Mouse (Mus musculus) spleen, postnatal 14 days (tissue): ENCODE results near the gene 9430015G10Rik.

Source experiments
- DNase-seq, 2 experiments: peaks; one replicate each; pipeline ENCODE4 v3.0.0; 2021 to 2022; ENCODE audit warnings: low spot score in 2 of 2

Gene 9430015G10Rik

DNA sequence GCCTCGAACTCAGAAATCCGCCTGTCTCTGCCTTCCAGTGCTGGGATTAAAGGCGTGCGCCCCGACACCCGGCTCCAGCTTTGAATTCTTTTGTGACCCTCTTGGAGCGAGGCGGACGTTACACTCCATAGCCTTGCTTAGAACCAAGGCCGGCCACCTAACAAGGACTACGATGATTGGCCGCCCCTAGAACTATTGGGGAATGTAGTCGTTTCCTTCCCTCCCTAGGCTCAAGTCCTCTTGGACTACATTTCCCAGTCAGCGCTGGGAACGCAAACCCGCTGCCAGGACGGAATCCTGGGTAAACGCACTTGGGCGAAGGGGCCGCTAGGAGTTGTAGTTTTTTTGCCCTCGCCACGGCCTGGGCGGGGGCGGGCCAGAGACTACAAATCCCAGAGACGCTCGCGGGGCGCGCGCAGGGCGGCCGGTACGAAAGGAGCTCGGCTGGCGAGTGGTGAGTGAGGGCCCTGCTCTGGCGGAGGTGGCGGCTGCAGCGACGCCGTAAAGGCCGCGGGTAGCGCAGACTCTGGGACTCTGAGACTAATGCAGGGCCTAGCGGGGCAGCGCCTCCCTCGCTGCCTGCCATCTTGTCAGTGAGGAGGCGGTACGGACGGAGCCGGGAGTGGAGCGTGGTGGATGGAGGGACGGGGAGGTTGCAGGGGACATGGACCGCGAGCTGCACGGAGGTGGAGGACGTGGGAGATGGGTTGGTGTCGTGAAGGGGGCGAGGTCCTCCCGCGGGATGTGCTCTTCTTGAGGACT, at the start of gene 9430015G10Rik:
Gene 9430015G10Rik, plus strand, starts transcription at position 413 of the 762 bp plus-strand sequence.
- DNase-seq: peak; percentile 94 to 96

DNA sequence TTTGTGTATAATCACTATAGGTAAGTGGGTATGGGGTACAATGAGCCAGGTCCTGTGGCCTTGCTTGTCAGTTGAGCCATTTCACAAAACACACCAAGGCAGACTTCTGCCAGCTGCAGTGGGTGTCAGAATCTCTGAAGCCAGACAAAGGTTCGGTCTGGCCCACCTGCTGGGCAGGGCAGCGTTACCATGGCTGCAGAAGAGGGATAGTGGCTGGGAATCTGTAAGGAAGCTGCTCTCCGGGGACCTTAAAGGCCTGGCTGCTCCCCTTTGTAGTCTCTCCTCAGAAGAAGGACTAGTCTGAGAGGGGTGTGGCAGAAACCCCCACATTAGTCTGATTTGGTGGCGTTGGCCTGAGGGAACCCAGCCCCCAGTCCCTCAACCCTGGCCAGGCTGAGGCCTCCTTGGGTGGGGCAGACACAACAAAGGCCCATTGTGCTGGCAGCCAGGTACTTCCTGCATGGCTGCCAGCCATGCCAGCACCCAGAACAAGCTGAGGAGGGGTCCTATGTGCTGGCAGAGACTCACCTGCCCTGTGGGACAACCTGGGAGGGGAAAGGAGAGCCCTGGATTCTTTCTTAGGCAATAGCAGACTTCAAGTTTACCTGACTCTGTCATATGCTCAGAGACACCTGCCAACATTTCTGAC, 45.8 kb upstream of the 9430015G10Rik start:
- DNase-seq: no peak

GRCm38 (mm10) chr4:156064510-156064897, 45.3 kb upstream of the 9430015G10Rik start:
- no peak for DNase-seq

DNA sequence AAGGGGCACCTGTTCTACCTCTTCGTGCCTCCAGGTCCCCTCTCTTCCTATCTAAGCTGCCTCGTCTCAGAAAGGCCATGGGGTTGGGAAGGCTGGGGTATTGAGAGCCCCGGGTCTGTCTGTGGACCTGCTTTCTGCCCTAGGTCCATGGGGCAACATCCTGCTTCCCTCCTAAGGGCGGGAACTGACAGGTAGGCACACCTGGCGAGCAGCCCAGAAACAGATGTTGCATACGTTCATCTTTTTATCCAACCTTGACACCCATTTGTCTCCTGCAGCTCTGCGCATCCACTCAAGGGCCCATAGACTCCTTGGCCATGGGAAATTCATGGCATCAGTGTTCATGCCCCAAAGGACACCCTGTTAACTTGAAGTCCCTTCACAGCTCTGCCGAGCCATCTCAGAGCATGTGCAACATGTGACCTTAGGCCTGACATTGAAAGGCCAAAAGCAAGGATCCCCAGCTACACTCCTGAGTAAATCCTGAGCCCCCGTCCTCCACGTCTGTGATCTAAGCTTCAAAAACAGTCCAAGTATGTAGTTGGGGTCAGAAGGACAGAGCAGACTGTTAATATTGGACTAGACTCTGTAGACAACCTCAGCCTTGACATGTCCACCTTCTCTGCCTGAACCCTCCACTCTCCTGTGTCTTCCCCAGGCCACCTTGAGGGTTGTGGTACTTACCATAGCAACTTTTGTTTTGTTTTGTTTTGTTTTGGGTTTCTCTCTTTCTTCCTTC, 44.5 kb upstream of the 9430015G10Rik start:
- DNase-seq: no peak

GRCm38 (mm10) chr4:156067256-156067949, 42.4 kb upstream of the 9430015G10Rik start:
- no peak for DNase-seq

DNA sequence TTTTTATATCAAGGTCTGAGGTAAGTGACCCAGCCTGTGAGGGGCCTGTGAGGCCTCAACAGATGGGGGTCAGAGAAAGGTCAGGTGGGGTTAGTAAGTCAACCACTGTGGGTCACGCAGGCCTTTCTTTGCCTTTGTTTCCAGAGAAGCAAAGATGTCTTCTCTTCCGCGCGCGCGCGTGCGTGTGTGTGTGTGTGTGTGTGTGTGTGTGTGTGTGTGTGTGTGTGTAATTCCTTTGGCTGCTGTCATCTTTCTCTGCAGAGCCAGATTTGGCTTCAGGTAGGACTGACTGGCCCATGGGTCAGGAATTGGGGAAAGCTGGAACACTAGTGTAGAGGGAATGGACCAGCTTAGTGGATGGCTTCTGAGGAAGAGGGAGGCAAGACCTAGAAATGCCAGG, 40.1 kb upstream of the 9430015G10Rik start:
- no peak for DNase-seq

GRCm38 (mm10) chr4:156070276-156070675, 39.5 kb upstream of the 9430015G10Rik start:
- DNase-seq: no peak

DNA sequence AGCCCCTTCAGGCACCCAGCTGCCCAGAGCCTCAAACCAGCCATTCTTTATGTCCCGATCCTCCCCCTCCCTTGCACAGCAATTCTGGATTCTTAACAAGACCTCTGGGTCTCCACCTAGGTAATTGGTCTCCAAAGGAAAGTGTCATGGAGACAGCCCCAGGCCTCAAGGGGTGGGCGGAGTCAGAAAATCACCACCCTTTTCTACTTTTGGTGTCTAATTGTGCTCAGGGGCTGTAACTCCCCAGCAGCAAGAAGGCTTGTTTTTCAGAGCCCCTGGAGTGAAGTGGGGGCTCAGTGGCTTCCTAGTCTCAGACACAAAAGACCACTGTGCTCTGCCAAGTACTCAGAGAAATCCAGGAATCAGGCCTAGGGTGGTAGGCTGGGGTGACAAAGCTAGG, 39.1 kb upstream of the 9430015G10Rik start:
- no peak for DNase-seq

DNA sequence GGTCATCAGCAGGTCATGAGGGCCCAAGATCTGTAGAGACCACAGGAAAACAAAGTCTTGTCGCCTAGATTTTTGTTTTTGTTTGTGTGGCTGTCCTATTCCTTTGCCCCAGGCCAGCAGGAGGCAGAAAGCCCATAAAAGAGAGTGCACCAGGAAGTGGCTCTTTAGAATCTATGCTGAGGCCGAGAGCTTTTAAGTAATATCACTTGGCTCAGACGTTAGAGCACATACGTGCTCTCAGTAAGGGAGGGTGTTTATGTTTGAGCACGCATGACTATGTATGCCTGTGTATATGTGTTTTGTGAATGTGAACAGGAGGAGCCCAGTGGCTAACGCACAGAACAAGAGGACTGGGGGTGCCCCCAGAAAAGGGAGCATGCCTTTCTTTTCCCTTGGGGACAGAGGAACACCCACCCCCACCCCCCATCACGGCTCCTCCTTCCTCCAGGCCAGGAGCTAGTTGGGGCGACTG, 32.8 kb upstream of the 9430015G10Rik start:
- DNase-seq: no peak

DNA sequence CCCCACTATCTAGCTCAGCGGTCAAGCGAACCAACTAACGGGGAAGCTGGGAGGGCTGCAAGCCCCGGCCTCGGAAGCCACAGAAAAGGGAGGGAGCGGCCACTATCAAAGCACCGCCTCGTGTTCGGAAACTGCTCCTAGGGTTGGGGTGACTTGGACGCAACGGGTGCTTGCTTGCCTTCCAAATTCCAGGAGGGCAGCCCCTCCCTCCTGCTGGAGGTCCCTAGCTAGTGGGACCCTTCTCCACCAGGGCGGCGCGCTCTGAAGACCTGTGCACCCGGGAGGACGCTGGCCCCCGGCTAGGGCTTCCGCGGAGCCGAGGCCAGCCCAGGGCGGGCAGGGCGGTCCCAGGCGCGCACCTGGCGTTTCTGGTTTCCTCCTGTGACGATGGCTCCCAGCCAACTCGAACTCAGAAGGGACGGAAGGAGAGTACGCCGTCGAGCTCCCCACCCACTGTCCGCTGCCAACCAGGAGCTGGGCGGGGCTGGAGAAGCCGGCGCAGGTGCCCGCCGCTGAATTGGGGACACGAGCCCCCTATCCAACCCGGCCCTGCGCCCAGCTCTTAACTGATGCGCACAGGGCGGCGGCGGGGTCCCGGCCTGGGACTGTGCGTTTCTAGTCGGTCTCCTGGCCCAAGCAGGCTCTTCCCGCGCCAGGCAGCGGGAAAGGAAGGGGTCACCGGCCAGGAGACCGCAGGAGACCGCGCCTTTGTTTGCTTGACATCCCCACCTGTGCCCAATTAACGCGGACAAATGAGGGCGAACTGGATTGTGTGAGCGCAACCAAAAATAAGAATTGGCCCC, 32.1 kb upstream of the 9430015G10Rik start:
- DNase-seq: peak; percentile 25 to 38

DNA sequence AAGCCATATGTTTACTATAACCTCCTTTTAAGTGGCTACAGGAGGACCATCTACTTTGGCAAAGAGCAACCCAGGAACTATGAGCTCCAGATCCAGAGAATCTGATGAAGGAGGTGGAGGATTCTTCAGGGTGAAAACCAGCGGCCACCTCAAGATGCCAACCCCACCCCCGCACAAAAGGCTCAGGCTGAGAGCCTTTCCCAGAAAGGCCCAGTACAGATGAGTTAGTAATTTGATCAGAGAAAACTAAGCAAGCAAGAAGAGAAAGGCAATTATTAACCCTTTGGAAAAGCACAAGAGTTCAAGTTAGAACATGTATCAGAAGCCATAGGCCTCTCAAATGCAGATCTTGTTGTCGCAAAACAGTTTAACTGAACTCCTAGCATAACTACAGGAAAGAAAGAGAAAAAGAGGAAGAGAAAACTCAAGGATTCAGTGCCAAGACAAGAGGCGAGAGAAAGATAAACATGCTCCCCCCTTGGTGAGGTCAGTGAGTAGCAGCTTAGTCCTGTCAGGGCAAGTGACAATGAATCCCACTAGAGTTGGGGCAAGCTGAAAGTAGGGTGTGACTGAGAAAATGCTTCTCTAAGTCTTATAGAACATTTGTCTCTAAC, 27.1 kb upstream of the 9430015G10Rik start:
- no peak for DNase-seq

GRCm38 (mm10) chr4:156083348-156083747, 26.4 kb upstream of the 9430015G10Rik start:
- DNase-seq: no peak

- no peak for DNase-seq
Measured at GRCm38 (mm10) chr4:156084096-156084879, 25.5 kb upstream of the 9430015G10Rik start.

- DNase-seq: no peak
Measured at GRCm38 (mm10) chr4:156085256-156085655, 24.5 kb upstream of the 9430015G10Rik start.

DNA sequence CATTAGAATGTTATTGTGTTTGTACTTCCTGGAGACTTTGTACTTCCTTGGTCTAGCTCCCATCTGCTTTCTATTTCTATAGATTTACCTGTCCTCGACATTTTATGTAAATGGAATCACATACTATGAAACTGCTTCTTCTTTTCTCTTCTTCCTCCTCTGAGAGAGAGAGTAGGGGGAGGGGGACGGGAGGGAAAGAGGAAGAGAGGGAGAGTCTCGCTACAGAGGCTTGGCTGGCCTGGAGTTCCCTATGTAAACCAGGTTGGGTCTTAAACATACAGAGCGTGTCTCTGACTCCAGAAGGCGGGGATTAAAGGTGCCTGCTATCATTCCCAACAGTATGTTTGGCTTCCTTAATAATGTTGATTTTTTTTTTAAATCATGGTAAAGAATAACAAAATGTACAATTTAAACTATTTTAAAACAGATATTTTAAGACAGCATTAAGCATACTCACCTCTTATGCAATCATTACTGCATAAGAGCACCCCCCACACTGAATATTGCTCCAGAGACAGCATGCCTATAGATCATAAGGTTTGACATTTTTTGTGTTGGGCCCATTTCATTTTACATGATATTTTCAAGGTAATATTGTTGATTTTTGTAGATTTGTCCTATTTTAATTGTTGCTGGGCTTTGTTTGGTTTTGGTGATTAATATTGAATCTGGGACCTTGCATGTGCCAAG, 22.2 kb upstream of the 9430015G10Rik start:
- DNase-seq: no peak

DNA sequence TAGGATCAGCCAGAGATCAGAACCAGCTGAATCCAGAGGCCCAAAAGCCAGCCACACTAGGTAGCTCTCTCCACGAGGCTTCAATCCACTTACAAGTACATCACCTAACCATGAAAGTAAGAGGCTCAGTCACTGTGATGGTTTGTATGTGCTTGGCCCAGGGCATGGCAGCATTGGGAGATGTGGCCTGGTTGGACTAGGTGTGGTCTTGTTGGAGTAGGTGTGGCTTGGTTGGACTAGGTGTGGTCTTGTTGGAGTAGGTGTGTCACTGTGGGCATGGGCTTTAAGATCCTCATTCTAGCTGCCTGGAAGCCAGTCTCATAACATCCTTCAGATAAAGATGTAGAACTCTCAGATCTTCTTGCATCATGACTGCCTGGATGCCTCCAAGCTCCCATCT, 18.5 kb upstream of the 9430015G10Rik start:
- DNase-seq: no peak

- DNase-seq: no peak
Measured at GRCm38 (mm10) chr4:156092765-156093164, 17.0 kb upstream of the 9430015G10Rik start.

DNA sequence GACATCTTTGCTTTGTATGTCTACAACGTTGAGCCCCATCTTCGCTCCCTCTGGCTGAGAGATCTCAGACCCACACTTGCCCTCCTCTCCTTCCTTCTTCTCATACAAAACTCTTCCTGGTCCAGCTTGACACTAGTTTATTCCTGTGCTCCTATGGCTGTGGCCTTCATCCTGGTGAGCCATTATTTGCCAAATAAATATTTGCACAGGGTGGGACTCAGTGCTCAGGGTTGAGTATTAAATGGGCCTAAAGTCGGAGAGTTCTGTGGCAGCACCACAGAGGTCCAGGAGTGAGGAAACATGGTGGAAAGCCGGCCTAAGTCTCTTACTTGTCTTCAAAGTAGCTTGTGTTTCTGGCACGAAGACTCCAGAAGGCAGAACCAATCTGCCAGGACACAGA, 16.0 kb upstream of the 9430015G10Rik start:
- DNase-seq: no peak

- DNase-seq: no peak
Measured at GRCm38 (mm10) chr4:156096191-156096590, 13.6 kb upstream of the 9430015G10Rik start.
